Mouse (Mus musculus) CD4-positive, CD25-positive, alpha-beta regulatory T cell, adult 4 months (primary cell): ENCODE measurements around the gene Rgs3. TPM values are rescaled to one million over a fixed set of nuclear protein-coding genes. Genes with fewer than 3 reads are reported as not detected.

ENCODE experiments used
- ATAC-seq: one replicate; pipeline ENCODE4 v1.8.0; 2017
- polyA plus RNA-seq, 2 experiments: library from polyadenylated mRNA; unstranded; fragments of 100-300 nt; shearing (Covaris generic); gene quantifications; one replicate each; pipeline ENCODE4 v1.2.1; 2017

Gene Rgs3
- polyA plus RNA-seq, 2 experiments from 2014 or later = 50.0 to 66.9 TPM

- ATAC-seq = peak; percentile 76
These were observed 7.7 kb upstream of the Rgs3 start for GRCm38 (mm10) chr4:62551966-62552365.

- ATAC-seq = peak; percentile 18
These were observed 2.2 kb upstream of the Rgs3 start for GRCm38 (mm10) chr4:62557436-62557835.

GRCm38 (mm10) chr4:62560963-62561629 lies 1.4 kb downstream of the Rgs3 start:
- peak; percentile 81 for ATAC-seq

- ATAC-seq = no peak
These were observed 2.0 kb downstream of the Rgs3 start for GRCm38 (mm10) chr4:62561630-62562001.

- peak; percentile 77 for ATAC-seq
These were observed 2.4 kb downstream of the Rgs3 start for GRCm38 (mm10) chr4:62562006-62562405.

GRCm38 (mm10) chr4:62566530-62566929 lies 6.9 kb downstream of the Rgs3 start:
- ATAC-seq = no peak

GRCm38 (mm10) chr4:62567696-62568095 lies 8.0 kb downstream of the Rgs3 start:
- peak; percentile 36 for ATAC-seq

GRCm38 (mm10) chr4:62568359-62568758 lies 8.7 kb downstream of the Rgs3 start:
- peak; percentile 85 for ATAC-seq

- no peak for ATAC-seq
These were observed 10.0 kb downstream of the Rgs3 start for GRCm38 (mm10) chr4:62569603-62570002.

GRCm38 (mm10) chr4:62570029-62570428 lies 10.4 kb downstream of the Rgs3 start:
- no peak for ATAC-seq

- peak; percentile 6 for ATAC-seq
These were observed 23.0 kb downstream of the Rgs3 start for GRCm38 (mm10) chr4:62582365-62583264.

- ATAC-seq = peak; percentile 84
These were observed 23.8 kb downstream of the Rgs3 start for GRCm38 (mm10) chr4:62583265-62584092.

GRCm38 (mm10) chr4:62587067-62587466 lies 27.4 kb downstream of the Rgs3 start:
- peak; percentile 54 for ATAC-seq

- no peak for ATAC-seq
These were observed 31.2 kb downstream of the Rgs3 start for GRCm38 (mm10) chr4:62590878-62591277.

- ATAC-seq = no peak
These were observed 31.7 kb downstream of the Rgs3 start for GRCm38 (mm10) chr4:62591326-62591725.

- ATAC-seq = peak; percentile 96
These were observed 34.0 kb downstream of the Rgs3 start for GRCm38 (mm10) chr4:62593546-62594240.

- ATAC-seq = no peak
These were observed 34.8 kb downstream of the Rgs3 start for GRCm38 (mm10) chr4:62594442-62594841.

GRCm38 (mm10) chr4:62596051-62596450 lies 36.4 kb downstream of the Rgs3 start:
- ATAC-seq = no peak

GRCm38 (mm10) chr4:62600549-62600948 lies 40.9 kb downstream of the Rgs3 start:
- no peak for ATAC-seq

- ATAC-seq = no peak
These were observed 44.0 kb downstream of the Rgs3 start for GRCm38 (mm10) chr4:62603607-62604006.

- ATAC-seq = no peak
These were observed 44.4 kb downstream of the Rgs3 start for GRCm38 (mm10) chr4:62604094-62604493.

- no peak for ATAC-seq
These were observed 46.4 kb downstream of the Rgs3 start for GRCm38 (mm10) chr4:62605856-62606541.
